Mouse (Mus musculus): ENCODE measurements around the gene Zdhhc6. TPM values are rescaled to one million over a fixed set of nuclear protein-coding genes. Genes with fewer than 3 reads are reported as not detected.

Zdhhc6 gene
- polyA plus RNA-seq, 1 experiment from 2014 or later: 53.4 TPM

- ATAC-seq (replicated peaks; ENCODE audit: insufficient number of reproducible peaks, insufficient read depth, low FRiP score, low read depth): no peak
- H3K9ac ChIP-seq: no peak overlapping the region
- peaks cover 50% of the 10 kb centered on the region for H3K36me3 ChIP-seq
- H3K9me3 ChIP-seq (replicated peaks): no peaks in the 10 kb centered on the region
- no peak overlapping the region for H3K4me2 ChIP-seq
- H3K4me1 ChIP-seq (replicated peaks): no peaks in the 10 kb centered on the region
- H3K4me3 ChIP-seq: no peak overlapping the region
- 90% methylated on average over 4 of the region's 4 CpGs for WGBS
- H3K27ac ChIP-seq: no peak overlapping the region
- H3K27me3 ChIP-seq: no peaks in the 10 kb centered on the region
These were observed 29.8 kb downstream of the Zdhhc6 start for GRCm38 (mm10) chr19:55286034-55286433.

GRCm38 (mm10) chr19:55284093-55284492 is 31.7 kb downstream of the Zdhhc6 start:
- WGBS: 67% methylated on average over 4 of the region's 4 CpGs
- H3K36me3 ChIP-seq: peaks cover 45% of the 10 kb centered on the region
- no peak overlapping the region for H3K27ac ChIP-seq
- H3K4me2 ChIP-seq: no peak overlapping the region
- no peak overlapping the region for H3K9ac ChIP-seq
- H3K9me3 ChIP-seq (replicated peaks): no peaks in the 10 kb centered on the region
- H3K4me3 ChIP-seq: no peak overlapping the region
- no peaks in the 10 kb centered on the region for H3K27me3 ChIP-seq
- H3K4me1 ChIP-seq (replicated peaks): no peaks in the 10 kb centered on the region
- no peak for ATAC-seq (replicated peaks; ENCODE audit: insufficient number of reproducible peaks, insufficient read depth, low FRiP score, low read depth)

- peaks cover 24% of the 10 kb centered on the region; the same call in 1 of the 2 replicates for H3K36me3 ChIP-seq
- WGBS: 63% methylated on average over 3 of the region's 3 CpGs
- no peaks in the 10 kb centered on the region for H3K9me3 ChIP-seq (replicated peaks)
- no peak overlapping the region for H3K9ac ChIP-seq
- H3K4me1 ChIP-seq (replicated peaks): no peaks in the 10 kb centered on the region
- no peak overlapping the region for H3K4me3 ChIP-seq
- no peak overlapping the region for H3K27ac ChIP-seq
- H3K4me2 ChIP-seq: no peak overlapping the region
- H3K27me3 ChIP-seq: no peaks in the 10 kb centered on the region
- ATAC-seq (replicated peaks; ENCODE audit: insufficient number of reproducible peaks, insufficient read depth, low FRiP score, low read depth): no peak
These were observed 39.1 kb downstream of the Zdhhc6 start for GRCm38 (mm10) chr19:55276770-55277169.

GRCm38 (mm10) chr19:55276100-55276499 is 39.7 kb downstream of the Zdhhc6 start:
- ATAC-seq (replicated peaks; ENCODE audit: insufficient number of reproducible peaks, insufficient read depth, low FRiP score, low read depth): no peak
- 72% methylated on average over 4 of the region's 4 CpGs for WGBS

GRCm38 (mm10) chr19:55273340-55273739 is 42.5 kb downstream of the Zdhhc6 start:
- no peaks in the 10 kb centered on the region for H3K9me3 ChIP-seq (replicated peaks)
- H3K4me1 ChIP-seq (replicated peaks): no peaks in the 10 kb centered on the region
- no peak overlapping the region for H3K4me2 ChIP-seq
- no peaks in the 10 kb centered on the region for H3K27me3 ChIP-seq
- no peak overlapping the region for H3K4me3 ChIP-seq
- 0 out of 2 replicates have a peak, but pooled peaks cover 8% of the 10 kb centered on the region for H3K36me3 ChIP-seq
- H3K9ac ChIP-seq: no peak overlapping the region
- H3K27ac ChIP-seq: no peak overlapping the region
- WGBS: 60% methylated on average over 6 of the region's 6 CpGs
- ATAC-seq (replicated peaks; ENCODE audit: insufficient number of reproducible peaks, insufficient read depth, low FRiP score, low read depth): no peak

More at GRCm38 (mm10) chr19:55276100-55276499, 39.7 kb downstream of the Zdhhc6 start:
- Histone ChIP-seq H3K27ac (no peak overlapping the region), H3K4me3 (no peak overlapping the region), H3K9ac (no peak overlapping the region), H3K4me2 (no peak overlapping the region), H3K9me3 (replicated peaks) (no peaks in the 10 kb centered on the region), H3K4me1 (replicated peaks) (no peaks in the 10 kb centered on the region), H3K36me3 (peaks cover 21% of the 10 kb centered on the region; the same call in 1 of the 2 replicates), H3K27me3 (no peaks in the 10 kb centered on the region)

GRCm38 (mm10) chr19:55271448-55271847 is 44.4 kb downstream of the Zdhhc6 start:
- Histone ChIP-seq H3K9ac (no peak overlapping the region), H3K36me3 (0 out of 2 replicates have a peak, but pooled peaks cover 8% of the 10 kb centered on the region), H3K4me1 (replicated peaks) (0 out of 2 replicates have a peak, but pooled peaks cover 3% of the 10 kb centered on the region), H3K9me3 (replicated peaks) (no peaks in the 10 kb centered on the region), H3K4me2 (no peak overlapping the region), H3K4me3 (no peak overlapping the region), H3K27ac (no peak overlapping the region), H3K27me3 (no peaks in the 10 kb centered on the region)
- 40% methylated on average over 3 of the region's 3 CpGs for WGBS
- no peak for ATAC-seq (replicated peaks; ENCODE audit: insufficient number of reproducible peaks, insufficient read depth, low FRiP score, low read depth)

- Histone ChIP-seq H3K27ac (peak overlapping the region; percentile 22; the same call in 1 of the 2 replicates), H3K4me2 (no peak overlapping the region), H3K4me1 (replicated peaks) (0 out of 2 replicates have a peak, but pooled peaks cover 3% of the 10 kb centered on the region), H3K4me3 (no peak overlapping the region), H3K9me3 (replicated peaks) (no peaks in the 10 kb centered on the region), H3K36me3 (0 out of 2 replicates have a peak, but pooled peaks cover 8% of the 10 kb centered on the region), H3K27me3 (no peaks in the 10 kb centered on the region), H3K9ac (no peak overlapping the region)
- WGBS: 70% methylated on average over 5 of the region's 5 CpGs
- no peak for ATAC-seq (replicated peaks; ENCODE audit: insufficient number of reproducible peaks, insufficient read depth, low FRiP score, low read depth)
These were observed 46.8 kb downstream of the Zdhhc6 start for GRCm38 (mm10) chr19:55269051-55269450.

- Histone ChIP-seq H3K36me3 (0 out of 2 replicates have a peak, but pooled peaks cover 4% of the 10 kb centered on the region), H3K9me3 (replicated peaks) (no peaks in the 10 kb centered on the region), H3K27me3 (no peaks in the 10 kb centered on the region), H3K9ac (no peak overlapping the region), H3K4me1 (replicated peaks) (0 out of 2 replicates have a peak, but pooled peaks cover 3% of the 10 kb centered on the region), H3K4me2 (no peak overlapping the region), H3K27ac (no peak overlapping the region; the same call in 1 of the 2 replicates), H3K4me3 (no peak overlapping the region)
- no peak for ATAC-seq (replicated peaks; ENCODE audit: insufficient number of reproducible peaks, insufficient read depth, low FRiP score, low read depth)
- 62% methylated on average over 3 of the region's 3 CpGs for WGBS
These were observed 47.7 kb downstream of the Zdhhc6 start for GRCm38 (mm10) chr19:55268150-55268549.

- Histone ChIP-seq H3K27ac (no peak overlapping the region), H3K27me3 (no peaks in the 10 kb centered on the region), H3K36me3 (0 out of 2 replicates have a peak, but pooled peaks cover 3% of the 10 kb centered on the region), H3K4me1 (replicated peaks) (0 out of 2 replicates have a peak, but pooled peaks cover 3% of the 10 kb centered on the region), H3K4me2 (no peak overlapping the region), H3K9ac (no peak overlapping the region), H3K4me3 (no peak overlapping the region), H3K9me3 (replicated peaks) (no peaks in the 10 kb centered on the region)
- WGBS: 80% methylated on average over 3 of the region's 3 CpGs
- ATAC-seq (replicated peaks; ENCODE audit: insufficient number of reproducible peaks, insufficient read depth, low FRiP score, low read depth): no peak
These were observed 49.0 kb downstream of the Zdhhc6 start for GRCm38 (mm10) chr19:55266786-55267185.

GRCm38 (mm10) chr19:55265269-55265668 is 50.6 kb downstream of the Zdhhc6 start:
- H3K9me3 ChIP-seq (replicated peaks): no peaks in the 10 kb centered on the region
- no peak for ATAC-seq (replicated peaks; ENCODE audit: insufficient number of reproducible peaks, insufficient read depth, low FRiP score, low read depth)
- H3K4me2 ChIP-seq: no peak overlapping the region
- 0 out of 2 replicates have a peak, but pooled peaks cover 3% of the 10 kb centered on the region for H3K4me1 ChIP-seq (replicated peaks)
- H3K4me3 ChIP-seq: no peak overlapping the region
- H3K27me3 ChIP-seq: no peaks in the 10 kb centered on the region
- H3K9ac ChIP-seq: no peak overlapping the region
- 55% methylated on average over 3 of the region's 3 CpGs for WGBS
- H3K36me3 ChIP-seq: no peaks in the 10 kb centered on the region
- no peak overlapping the region for H3K27ac ChIP-seq

GRCm38 (mm10) chr19:55260389-55261184 is 55.2 kb downstream of the Zdhhc6 start:
- Histone ChIP-seq H3K9ac (no peak overlapping the region), H3K27me3 (no peaks in the 10 kb centered on the region), H3K36me3 (no peaks in the 10 kb centered on the region), H3K4me1 (replicated peaks) (no peaks in the 10 kb centered on the region), H3K9me3 (replicated peaks) (no peaks in the 10 kb centered on the region), H3K27ac (no peak overlapping the region), H3K4me3 (no peak overlapping the region), H3K4me2 (no peak overlapping the region)
- ATAC-seq (replicated peaks; ENCODE audit: insufficient number of reproducible peaks, insufficient read depth, low FRiP score, low read depth): no peak
- 58% methylated on average over 12 of the region's 12 CpGs for WGBS

All from heart, embryonic 15.5 days (tissue).